Mouse (Mus musculus) ES-E14 (cell line): Measurements from ENCODE around the gene Pprc1. TPM values are rescaled to one million over a fixed set of nuclear protein-coding genes. Genes with fewer than 3 reads are reported as not detected.

ENCODE experiments used
- DNase-seq: peaks from one replicate; pipeline ENCODE4 v3.0.0-alpha.2; 2013; ENCODE audit warnings: low read depth, low spot score
- H3K27ac ChIP-seq: 2 replicates; pipeline ENCODE4 v1.5.1; 2012; ENCODE audit warnings: low read depth, mild to moderate bottlenecking, low read length, moderate library complexity, mixed read lengths; ENCODE audit not compliant: poor library complexity, insufficient read depth, severe bottlenecking
- H3K36me3 ChIP-seq: 2 replicates; pipeline ENCODE4 v1.6.1; 2012; ENCODE audit warnings: mild to moderate bottlenecking, low read length, moderate library complexity, mixed read lengths; ENCODE audit not compliant: control insufficient read depth, poor library complexity, insufficient read depth, severe bottlenecking
- H3K4me1 ChIP-seq, 2 experiments: fragments of 150-350 bp in 1 of 2; sonication (generic) in 1 of 2; 2 replicates each; pipeline ENCODE4 v1.6.1; 2012; ENCODE audit warnings: low read length in 2 of 2, mild to moderate bottlenecking in 1 of 2, mixed read lengths in 1 of 2; ENCODE audit not compliant: control insufficient read depth in 2 of 2, insufficient read depth in 2 of 2, poor library complexity in 1 of 2
- H3K4me3 ChIP-seq, 2 experiments: fragments of 150-350 bp in 1 of 2; sonication (generic) in 1 of 2; 2 replicates each; pipeline ENCODE4 v1.5.1; 2012; ENCODE audit warnings: low read length in 2 of 2, low read depth in 1 of 2, mild to moderate bottlenecking in 1 of 2, mixed read lengths in 1 of 2; ENCODE audit not compliant: insufficient read depth in 1 of 2, poor library complexity in 1 of 2, severe bottlenecking in 1 of 2
- H3K9ac ChIP-seq: 2 replicates; pipeline ENCODE4 v1.6.1; 2012; ENCODE audit warnings: low read depth, mild to moderate bottlenecking, low read length, mixed read lengths; ENCODE audit not compliant: poor library complexity, insufficient read depth, severe bottlenecking
- H3K9me3 ChIP-seq: fragments of 150-350 bp; sonication (generic); 2 replicates; pipeline ENCODE4 v1.6.1; 2012; ENCODE audit warnings: low read depth, mild to moderate bottlenecking, low read length; ENCODE audit not compliant: control insufficient read depth, insufficient read depth
- CHD2 ChIP-seq: IDR thresholded peaks from 2 replicates; pipeline ENCODE4 v1.6.1; 2014; ENCODE audit warnings: mild to moderate bottlenecking, low read depth, low read length, inconsistent platforms
- HCFC1 ChIP-seq: IDR thresholded peaks from 2 replicates; pipeline ENCODE4 v1.6.1; 2012; ENCODE audit warnings: low read length, inconsistent platforms, borderline replicate concordance; ENCODE audit not compliant: insufficient read depth
- MAFK ChIP-seq: IDR thresholded peaks from 2 replicates; pipeline ENCODE4 v1.6.1; 2014; ENCODE audit warnings: mild to moderate bottlenecking, low read depth, low read length, inconsistent platforms; ENCODE audit not compliant: insufficient read depth
- ZC3H11A ChIP-seq: IDR thresholded peaks from 2 replicates; pipeline ENCODE4 v1.6.1; 2012; ENCODE audit warnings: low read depth, mild to moderate bottlenecking, inconsistent platforms, low read length, borderline replicate concordance
- ZNF384 ChIP-seq: IDR thresholded peaks from 2 replicates; pipeline ENCODE4 v1.6.1; 2012; ENCODE audit warnings: low read depth, low read length, inconsistent platforms
- in situ Hi-C, 2 experiments: fragments of 600-800 bp; cut with MboI; formaldehyde crosslinking; loops; one replicate each; pipeline ENCODE4 v1.15.1; 2025; ENCODE audit warnings: low sequenced_read_pairs in 2 of 2, inconsistent platforms in 1 of 2; ENCODE audit not compliant: unreplicated experiment in 2 of 2
- total RNA-seq: library from RNA; depleted of rRNA; stranded (reverse); fragments of 300-350 nt; gene quantifications from 2 replicates; pipeline ENCODE4 v1.2.3, GENCODE M21; 2012

The Pprc1 gene
- total RNA-seq, 1 experiment: 68.4 TPM

DNA sequence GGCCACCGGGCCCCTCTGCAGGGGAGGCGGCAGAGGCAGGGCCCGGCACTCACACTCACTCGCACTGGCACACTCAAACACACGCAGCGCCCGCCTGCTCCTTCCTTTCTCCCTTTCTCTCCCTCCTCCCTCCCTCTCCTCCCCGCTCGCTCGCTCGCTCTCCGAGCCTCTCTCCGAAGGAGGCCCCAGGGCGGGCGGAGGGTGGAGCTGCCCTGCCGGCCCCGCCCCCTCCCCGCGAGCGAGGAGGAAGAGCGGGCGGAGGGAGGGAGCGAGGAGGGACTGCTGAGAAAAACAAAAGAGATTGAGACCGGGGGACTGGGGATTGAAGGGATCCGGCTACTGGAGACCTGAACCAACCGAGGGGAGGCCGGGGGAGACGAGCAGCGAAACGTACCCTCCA, 5.2 kb upstream of the Pprc1 start:
- peak overlapping the region; percentile 59 to 75 for H3K4me3 ChIP-seq
- H3K36me3 ChIP-seq: peaks cover 24% of the 10 kb centered on the region
- H3K27ac ChIP-seq: peak overlapping the region; percentile 81; the same call in 1 of the 2 replicates
- no peaks in the 10 kb centered on the region for H3K9me3 ChIP-seq
- peak; percentile 87 for DNase-seq
- TF ChIP-seq ZC3H11A: no peak
- no peak for TF ChIP-seq CHD2
- TF ChIP-seq HCFC1: 0 out of 2 replicates have a peak, but pooled peaks have one; percentile 45
- no peak for TF ChIP-seq MAFK
- TF ChIP-seq ZNF384: no peak
- peak overlapping the region; percentile 81 for H3K9ac ChIP-seq
- in situ Hi-C loops: no loop called here
- peaks cover 3 to 15% of the 10 kb centered on the region in 2 experiments; a peak in 3 of 4 replicates for H3K4me1 ChIP-seq

DNA sequence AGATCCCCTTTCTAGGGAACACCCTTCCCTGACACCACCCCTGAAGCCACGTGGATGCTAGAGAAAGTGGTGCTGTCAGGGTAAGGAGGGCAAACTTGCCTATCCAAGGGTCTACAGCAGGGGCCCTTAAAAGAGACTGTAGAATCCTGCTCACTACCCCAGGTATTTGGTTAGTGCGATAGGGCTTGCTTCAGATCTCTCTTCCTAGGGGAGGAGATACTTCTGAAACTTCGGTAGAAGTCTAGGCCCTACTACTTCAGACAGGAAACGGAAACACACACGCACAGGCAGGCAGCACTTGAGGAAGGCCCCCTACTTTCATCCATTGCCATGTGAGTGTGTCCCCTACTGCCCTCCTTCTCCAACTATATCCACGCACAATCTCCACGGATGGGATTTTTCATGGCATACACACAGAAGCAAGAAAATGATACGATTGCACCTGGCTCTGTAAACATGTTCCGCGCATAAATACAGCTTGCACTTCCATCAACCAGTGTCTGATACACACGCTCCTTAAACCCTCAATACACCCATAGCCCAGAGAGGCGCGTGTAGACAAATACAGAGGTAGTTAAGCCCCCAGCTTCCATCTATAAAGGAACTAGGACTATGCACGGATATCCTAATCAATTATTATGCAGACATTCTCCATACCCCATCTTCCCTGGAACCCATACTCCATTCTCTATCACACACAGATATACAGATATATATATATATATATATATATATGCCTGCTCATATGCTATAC, 4.4 kb upstream of the Pprc1 start:
- peak overlapping the region; percentile 81; the same call in 1 of the 2 replicates for H3K27ac ChIP-seq
- TF ChIP-seq ZC3H11A (no peak), ZNF384 (no peak), CHD2 (no peak)
- H3K4me1 ChIP-seq: peaks cover 3 to 13% of the 10 kb centered on the region in 2 experiments; a peak in 3 of 4 replicates
- peaks cover 16% of the 10 kb centered on the region for H3K36me3 ChIP-seq
- no peak for DNase-seq
- H3K9ac ChIP-seq: peak overlapping the region; percentile 81; the same call in 1 of the 2 replicates
- peak overlapping the region; percentile 59 to 75 for H3K4me3 ChIP-seq
- H3K9me3 ChIP-seq: no peaks in the 10 kb centered on the region
- in situ Hi-C loops: no loop called here

DNA sequence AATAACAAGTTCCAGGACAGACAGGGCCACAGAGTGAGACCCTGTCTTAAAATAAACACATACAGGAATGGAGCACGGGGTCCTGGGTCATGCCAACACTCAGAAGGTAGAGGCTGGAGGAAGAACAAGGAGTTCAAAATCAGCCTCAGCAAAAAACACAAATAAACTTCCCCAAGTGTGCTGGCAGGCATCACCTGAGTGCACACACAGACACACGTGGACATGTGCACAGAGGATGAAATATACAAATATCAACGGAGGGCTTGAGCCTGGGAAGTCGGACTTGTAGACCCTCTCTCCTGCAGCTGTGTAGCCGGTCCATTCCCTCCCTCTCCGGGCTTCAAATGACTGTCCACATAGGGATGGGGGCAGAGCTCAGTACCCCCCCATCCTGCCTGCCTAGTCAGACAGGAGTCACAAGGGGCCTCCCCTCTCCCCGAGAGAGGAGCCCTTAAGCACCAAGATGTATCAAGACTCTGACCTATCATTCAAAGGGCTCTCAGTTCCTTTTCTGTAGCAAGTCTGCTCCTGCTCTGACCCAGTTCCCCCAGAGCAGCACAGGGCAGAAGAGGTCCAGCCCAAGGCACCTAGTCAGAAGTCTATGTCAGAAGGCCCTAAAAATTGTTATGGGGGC, 3.3 kb upstream of the Pprc1 start:
- Histone ChIP-seq H3K4me1 (peaks cover 3 to 9% of the 10 kb centered on the region in 2 experiments), H3K9me3 (no peaks in the 10 kb centered on the region), H3K4me3 (peak overlapping the region; percentile 28 to 96; a peak in 3 of 4 replicates), H3K36me3 (peaks cover 6% of the 10 kb centered on the region; the same call in 1 of the 2 replicates), H3K27ac (peak overlapping the region; percentile 2; the same call in 1 of the 2 replicates), H3K9ac (peak overlapping the region; percentile 60; the same call in 1 of the 2 replicates)
- no peak for DNase-seq
- in situ Hi-C loops: no loop called here
- TF ChIP-seq CHD2: no peak
- TF ChIP-seq ZC3H11A: no peak
- no peak for TF ChIP-seq ZNF384
- no peak for TF ChIP-seq MAFK

DNA sequence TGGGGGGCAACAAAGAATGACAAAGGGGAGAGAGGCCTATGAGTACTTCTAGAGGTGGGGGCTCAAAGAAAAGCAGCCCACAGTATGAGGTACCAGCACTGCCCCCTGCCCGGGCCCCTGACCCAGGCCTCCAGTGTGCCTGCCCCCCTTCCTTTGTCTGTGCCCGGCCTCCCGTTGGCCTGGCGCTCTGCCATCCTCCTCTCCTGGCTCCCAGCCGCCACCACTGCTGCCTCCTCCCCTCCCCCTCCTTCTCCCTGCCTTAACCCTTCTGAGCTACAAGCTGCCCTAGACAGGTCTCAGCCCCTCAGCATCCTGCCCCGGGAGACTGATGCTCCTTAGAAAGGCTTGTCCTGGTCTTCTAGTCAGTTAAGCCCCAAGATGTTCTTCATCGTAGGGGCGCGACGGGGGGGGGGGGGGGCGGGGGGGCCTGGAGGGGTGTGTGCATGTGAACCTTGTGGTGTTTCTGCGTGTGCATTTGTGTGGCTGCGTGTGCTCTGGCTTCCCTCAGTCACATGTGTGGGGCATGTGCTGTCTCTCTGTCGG, 2.7 kb upstream of the Pprc1 start:
- Histone ChIP-seq H3K9me3 (no peaks in the 10 kb centered on the region), H3K4me3 (peak overlapping the region; percentile 28 to 96; a peak in 3 of 4 replicates), H3K27ac (peak overlapping the region; percentile 30; the same call in 1 of the 2 replicates), H3K4me1 (peaks cover 3 to 9% of the 10 kb centered on the region in 2 experiments), H3K36me3 (peaks cover 6% of the 10 kb centered on the region; the same call in 1 of the 2 replicates), H3K9ac (peak overlapping the region; percentile 67)
- no peak for TF ChIP-seq HCFC1
- TF ChIP-seq ZNF384: no peak
- no peak for TF ChIP-seq CHD2
- TF ChIP-seq ZC3H11A: no peak
- no peak for TF ChIP-seq MAFK
- DNase-seq: no peak
- in situ Hi-C loops: no loop called here
